Mouse (Mus musculus) limb, embryonic 14.5 days (tissue): ENCODE results near the gene Anks4b. TPM values are rescaled to one million over a fixed set of nuclear protein-coding genes. Genes with fewer than 3 reads are reported as not detected.
A peak's percentile ranks its signal among the peaks of the same experiment; 100 is the strongest.

Source experiments
- ATAC-seq: fragments of 200-750 bp; cut with Nextera tagmentation; 2 replicates; pipeline ENCODE4 v1.8.0; 2017; ENCODE audit warnings: low read depth, moderate number of reproducible peaks, moderate TSS enrichment; ENCODE audit not compliant: low FRiP score
- DNase-seq: peaks from one replicate; pipeline ENCODE4 v3.0.0-alpha.2; 2015; ENCODE audit warnings: low spot score
- H3K27ac ChIP-seq: fragments of 300-500 bp; sonication (generic); replicated peaks from 2 replicates; pipeline ENCODE4 v1.5.1; 2014; ENCODE audit warnings: low read depth, mild to moderate bottlenecking, low read length, moderate library complexity, mixed read lengths
- H3K27me3 ChIP-seq: fragments of 300-500 bp; sonication (generic); 2 replicates; pipeline ENCODE4 v1.6.1; 2014; ENCODE audit warnings: low read length, mixed read lengths; ENCODE audit not compliant: control insufficient read depth, insufficient read depth
- H3K36me3 ChIP-seq: fragments of 300-500 bp; sonication (generic); 2 replicates; pipeline ENCODE4 v1.6.1; 2014; ENCODE audit warnings: mild to moderate bottlenecking, low read length, moderate library complexity, mixed read lengths; ENCODE audit not compliant: control insufficient read depth, insufficient read depth
- H3K4me1 ChIP-seq: fragments of 300-500 bp; sonication (generic); 2 replicates; pipeline ENCODE4 v1.6.1; 2014; ENCODE audit warnings: antibody characterized with exemption, low read length, mixed read lengths; ENCODE audit not compliant: control insufficient read depth, insufficient read depth
- H3K4me2 ChIP-seq: fragments of 300-500 bp; sonication (generic); replicated peaks from 2 replicates; pipeline ENCODE4 v1.6.1; 2014; ENCODE audit warnings: low read depth, mild to moderate bottlenecking, low read length, moderate library complexity; ENCODE audit not compliant: severe bottlenecking
- H3K4me3 ChIP-seq: fragments of 300-500 bp; sonication (generic); replicated peaks from 2 replicates; pipeline ENCODE4 v1.5.1; 2014; ENCODE audit warnings: low read length
- H3K9ac ChIP-seq: fragments of 300-500 bp; sonication (generic); 2 replicates; pipeline ENCODE4 v1.6.1; 2014; ENCODE audit warnings: mild to moderate bottlenecking, low read depth, low read length, moderate library complexity; ENCODE audit not compliant: severe bottlenecking
- H3K9me3 ChIP-seq: fragments of 300-500 bp; sonication (generic); 2 replicates; pipeline ENCODE4 v1.6.1; 2016; ENCODE audit warnings: low read length; ENCODE audit not compliant: control insufficient read depth
- POLR2A ChIP-seq: fragments of 200-500 bp; IDR thresholded peaks from 2 replicates; pipeline ENCODE4 v1.8.0; 2012; ENCODE audit warnings: inconsistent platforms, mild to moderate bottlenecking, moderate library complexity, borderline replicate concordance; ENCODE audit not compliant: insufficient read depth, insufficient read length; ENCODE audit errors: extremely low read depth
- WGBS: fragments of 180-500 bp; shearing (Covaris S2); extraction: QIAGEN DNeasy Blood & Tissue Kit; methylation state at CpG from one replicate; pipeline ENCODE4 v1.1.7; 2014; 5-methylcytosine and 5-hydroxymethylcytosine counted together
- polyA plus RNA-seq, 2 experiments: library from polyadenylated mRNA; depleted of rRNA in 1 of 2; stranded (reverse) in 1 of 2; unstranded in 1 of 2; fragments of >200 nt; fragmentation: Nextera tagmentation in 1 of 2; extraction: Ambion mirVana in 1 of 2; gene quantifications; 2 replicates each; pipeline versions ENCODE4 v1.2.1 to v1.2.3; 2012 to 2014

Anks4b gene
- polyA plus RNA-seq, 2 experiments: 0.03 TPM; not detected in 1

- no peaks in the 10 kb centered on the region for H3K27me3 ChIP-seq
- H3K4me1 ChIP-seq: no peaks in the 10 kb centered on the region
- WGBS: 81% methylated on average over 4 of the region's 4 CpGs
- no peak overlapping the region for H3K4me2 ChIP-seq
- TF ChIP-seq POLR2A: no peak
- DNase-seq (no peak), ATAC-seq (no peak)
- H3K9me3 ChIP-seq: no peaks in the 10 kb centered on the region
- H3K4me3 ChIP-seq: no peak overlapping the region
- no peak overlapping the region for H3K9ac ChIP-seq
- H3K27ac ChIP-seq: no peak overlapping the region
- no peaks in the 10 kb centered on the region for H3K36me3 ChIP-seq
Measured at GRCm38 (mm10) chr7:120195207-120195606, 21.5 kb downstream of the Anks4b start.

- Histone ChIP-seq H3K27ac (no peak overlapping the region), H3K27me3 (peaks cover 16% of the 10 kb centered on the region), H3K9me3 (no peaks in the 10 kb centered on the region), H3K4me3 (peak overlapping the region; percentile 27), H3K36me3 (no peaks in the 10 kb centered on the region), H3K4me1 (peaks cover 4% of the 10 kb centered on the region; the same call in 1 of the 2 replicates), H3K4me2 (peak overlapping the region; percentile 46), H3K9ac (peak overlapping the region; percentile 25; the same call in 1 of the 2 replicates)
- TF ChIP-seq POLR2A: no peak
- ATAC-seq (no peak), DNase-seq (no peak)
- 1% methylated on average over 14 of the region's 14 CpGs for WGBS
Measured at GRCm38 (mm10) chr7:120201231-120201744, 27.6 kb downstream of the Anks4b start.

- peak within 1 kb of the TSS; percentile 46 for H3K4me2 ChIP-seq
- ATAC-seq: peak; percentile 12; the same call in 1 of the 2 replicates
- peak within 1 kb of the TSS; percentile 27 for H3K4me3 ChIP-seq
- H3K36me3 ChIP-seq: no peaks in the 10 kb centered on the region
- H3K4me1 ChIP-seq: peaks cover 4% of the 10 kb centered on the region; the same call in 1 of the 2 replicates
- peak within 1 kb of the TSS; percentile 25; the same call in 1 of the 2 replicates for H3K9ac ChIP-seq
- 3% methylated on average over 25 of the region's 26 CpGs for WGBS
- DNase-seq: no peak
- H3K27ac ChIP-seq: no peak within 1 kb of the TSS
- TF ChIP-seq POLR2A: no peak
- peaks cover 16% of the 10 kb centered on the region for H3K27me3 ChIP-seq
- H3K9me3 ChIP-seq: no peaks in the 10 kb centered on the region
Measured at GRCm38 (mm10) chr7:120201771-120202170, 28.1 kb downstream of the Anks4b start, which contains the start of gene Crym. Gene Crym (minus strand): TSS chr7:120202111.

GRCm38 (mm10) chr7:120203789-120204188, 30.1 kb downstream of the Anks4b start, which contains the start of gene Abca14:
Gene Abca14 (plus strand): TSS chr7:120203961.
- no peak within 1 kb of the TSS for H3K4me3 ChIP-seq
- H3K4me2 ChIP-seq: no peak within 1 kb of the TSS; the same call in 1 of the 2 replicates
- no peaks in the 10 kb centered on the region for H3K9me3 ChIP-seq
- H3K36me3 ChIP-seq: no peaks in the 10 kb centered on the region
- no peak within 1 kb of the TSS for H3K27ac ChIP-seq
- H3K4me1 ChIP-seq: peaks cover 4% of the 10 kb centered on the region; the same call in 1 of the 2 replicates
- no peak within 1 kb of the TSS for H3K9ac ChIP-seq
- ATAC-seq: peak; percentile 70
- peaks cover 16% of the 10 kb centered on the region for H3K27me3 ChIP-seq
- DNase-seq: peak; percentile 78
- no peak for TF ChIP-seq POLR2A
- 6% methylated on average over 26 of the region's 26 CpGs for WGBS

- H3K4me1 ChIP-seq: peaks cover 4% of the 10 kb centered on the region; the same call in 1 of the 2 replicates
- 59% methylated on average over 9 of the region's 9 CpGs for WGBS
- H3K9ac ChIP-seq: no peak overlapping the region
- no peaks in the 10 kb centered on the region for H3K36me3 ChIP-seq
- ATAC-seq (no peak), DNase-seq (no peak)
- no peak overlapping the region for H3K27ac ChIP-seq
- peaks cover 9% of the 10 kb centered on the region; the same call in 1 of the 2 replicates for H3K27me3 ChIP-seq
- no peaks in the 10 kb centered on the region for H3K9me3 ChIP-seq
- no peak overlapping the region for H3K4me2 ChIP-seq
- H3K4me3 ChIP-seq: no peak overlapping the region
- no peak for TF ChIP-seq POLR2A
Measured at GRCm38 (mm10) chr7:120205989-120206388, 32.3 kb downstream of the Anks4b start.
